Mouse (Mus musculus) cerebellum, adult (tissue): Measurements from ENCODE around the gene Zfp777.

Experiments used
- ATAC-seq: cut with Nextera tagmentation; 2 replicates; pipeline ENCODE4 v1.9.2; 2017; ENCODE audit warnings: mild to moderate bottlenecking, moderate library complexity, mixed read lengths; ENCODE audit not compliant: insufficient number of reproducible peaks, low FRiP score, low TSS enrichment

Gene Zfp777

GRCm38 (mm10) chr6:48032661-48033060 lies 16.1 kb downstream of the Zfp777 start:
- ATAC-seq, result no peak

- no peak for ATAC-seq
Observed at GRCm38 (mm10) chr6:48025905-48026660, 22.6 kb downstream of the Zfp777 start.

- ATAC-seq, result no peak
Observed at GRCm38 (mm10) chr6:48024994-48025345, 23.7 kb downstream of the Zfp777 start.

GRCm38 (mm10) chr6:48024330-48024993 lies 24.2 kb downstream of the Zfp777 start:
- no peak for ATAC-seq

- peak; percentile 88 for ATAC-seq
Observed at GRCm38 (mm10) chr6:48022672-48023071, 26.0 kb downstream of the Zfp777 start.

GRCm38 (mm10) chr6:48021678-48022077 lies 27.0 kb downstream of the Zfp777 start:
- ATAC-seq, result no peak

- ATAC-seq, result no peak
Observed at GRCm38 (mm10) chr6:48020006-48020405, 28.7 kb downstream of the Zfp777 start.

GRCm38 (mm10) chr6:48016841-48017240 lies 31.9 kb downstream of the Zfp777 start:
- no peak for ATAC-seq

GRCm38 (mm10) chr6:48016090-48016521 lies 32.6 kb downstream of the Zfp777 start:
- ATAC-seq, result peak; percentile 88

GRCm38 (mm10) chr6:48010727-48011126 lies 38.0 kb downstream of the Zfp777 start:
- ATAC-seq, result no peak

GRCm38 (mm10) chr6:47995661-47996060 lies 53.0 kb downstream of the Zfp777 start:
- ATAC-seq, result no peak

GRCm38 (mm10) chr6:47983936-47984335 lies 64.8 kb downstream of the Zfp777 start:
- peak; percentile 40; the same call in 1 of the 2 replicates for ATAC-seq

- 0 out of 2 replicates have a peak, but pooled peaks have one; percentile 61 for ATAC-seq
Observed at GRCm38 (mm10) chr6:47978897-47979368, 69.8 kb downstream of the Zfp777 start.

- no peak for ATAC-seq
Observed at GRCm38 (mm10) chr6:47974599-47974998, 74.1 kb downstream of the Zfp777 start.
